In genomic region chr12:71016211-71016502, GRCm38 (mm10) we compare ENCODE assay signal across 8 mouse cellular contexts. TPM values are rescaled to one million over a fixed set of nuclear protein-coding genes. Genes with fewer than 3 reads are reported as not detected.
DNase-seq lines count a peak whose midpoint lies in the region; ATAC-seq and TF ChIP-seq lines count a peak whose summit lies in the region.

No protein-coding gene starts in this region.

- no peak for TF ChIP-seq CTCF in C2C12 (IDR thresholded peaks at IDR 0.05; ENCODE audit: control insufficient read depth, insufficient read depth, insufficient read length)

- 0% methylated on average over 32 of the region's 33 CpGs for WGBS in heart, embryonic 12.5 days
- WGBS in forebrain, embryonic 10.5 days, result under 1% methylated on average over 33 of the region's 33 CpGs
- under 1% methylated on average over 33 of the region's 33 CpGs for WGBS in liver, embryonic 13.5 days (ENCODE audit: insufficient replicate concordance)

- peaks cover 38% of the 10 kb centered on the region for H3K79me3 ChIP-seq in C2C12 (ENCODE audit: low read depth)

- no peak for ATAC-seq in heart, embryonic 12.5 days (ENCODE audit: insufficient number of reproducible peaks, low FRiP score)
- ATAC-seq in liver, embryonic 13.5 days (ENCODE audit: low read depth), result no peak

- H3K27ac ChIP-seq in heart, embryonic 12.5 days (ENCODE audit: poor library complexity, severe bottlenecking), result peak overlapping the region; percentile 97
- H3K27ac ChIP-seq in forebrain, embryonic 10.5 days, result peak overlapping the region; percentile 94
- peak overlapping the region; percentile 98 for H3K27ac ChIP-seq in liver, embryonic 13.5 days

- H3K79me2 ChIP-seq in C2C12 (ENCODE audit: control insufficient read depth, insufficient read depth), result peaks cover 57% of the 10 kb centered on the region

- H3K9ac ChIP-seq in heart, embryonic 12.5 days, result peak overlapping the region; percentile 93
- H3K9ac ChIP-seq in liver, embryonic 13.5 days, result peak overlapping the region; percentile 99

- intact Hi-C loops in heart, postnatal 36 days (cut with DNase I), result loop anchor here (2.0 kb wide), 2 partner anchors 31 to 41 kb away; partner anchors contain the start of gene Psma3

- H3K4me1 ChIP-seq in heart, embryonic 12.5 days (replicated peaks), result peaks cover 24% of the 10 kb centered on the region
- H3K4me1 ChIP-seq in forebrain, embryonic 10.5 days, result peaks cover 30% of the 10 kb centered on the region
- H3K4me1 ChIP-seq in liver, embryonic 13.5 days (replicated peaks), result peaks cover 36% of the 10 kb centered on the region

- H3K9me3 ChIP-seq in heart, embryonic 12.5 days (replicated peaks), result no peaks in the 10 kb centered on the region
- no peaks in the 10 kb centered on the region for H3K9me3 ChIP-seq in forebrain, embryonic 10.5 days
- H3K9me3 ChIP-seq in liver, embryonic 13.5 days (replicated peaks), result no peaks in the 10 kb centered on the region

- peak overlapping the region; percentile 77 for H3ac ChIP-seq in C2C12 (ENCODE audit: control insufficient read depth, insufficient read length, low read depth)

- no peaks in the 10 kb centered on the region for H3K27me3 ChIP-seq in heart, embryonic 12.5 days (replicated peaks)
- H3K27me3 ChIP-seq in C2C12 (ENCODE audit: control insufficient read depth, insufficient read depth, insufficient read length), result no peaks in the 10 kb centered on the region
- no peaks in the 10 kb centered on the region for H3K27me3 ChIP-seq in forebrain, embryonic 10.5 days (ENCODE audit: poor library complexity, severe bottlenecking)
- H3K27me3 ChIP-seq in liver, embryonic 13.5 days, result no peaks in the 10 kb centered on the region

- peaks cover 31% of the 10 kb centered on the region for H3K36me3 ChIP-seq in heart, embryonic 12.5 days
- peaks cover 53% of the 10 kb centered on the region for H3K36me3 ChIP-seq in C2C12 (ENCODE audit: control insufficient read depth, insufficient read depth)
- H3K36me3 ChIP-seq in forebrain, embryonic 10.5 days (replicated peaks), result peaks cover 40% of the 10 kb centered on the region
- H3K36me3 ChIP-seq in liver, embryonic 13.5 days, result peaks cover 32% of the 10 kb centered on the region

- no peak for DNase-seq in heart, postnatal 36 days
- no peak for DNase-seq in forebrain, embryonic 10.5 days (ENCODE audit: extremely low spot score, low spot score)
- no peak for DNase-seq in liver, embryonic 13.5 days
- DNase-seq in B cell, adult 2 months, result no peak
- no peak for DNase-seq in left cerebral cortex, adult 9 months (ENCODE audit: low spot score in 2 of 2)
- DNase-seq in cerebellum, adult 9-11 months, result no peak

- H3K4me2 ChIP-seq in heart, embryonic 12.5 days, result peak overlapping the region; percentile 86
- peak overlapping the region; percentile 87 for H3K4me2 ChIP-seq in liver, embryonic 13.5 days

- peak overlapping the region; percentile 92 for H3K4me3 ChIP-seq in heart, embryonic 12.5 days
- peak overlapping the region; percentile 83 for H3K4me3 ChIP-seq in C2C12 (ENCODE audit: insufficient read depth, poor library complexity, severe bottlenecking)
- H3K4me3 ChIP-seq in forebrain, embryonic 10.5 days, result peak overlapping the region; percentile 98
- peak overlapping the region; percentile 100 for H3K4me3 ChIP-seq in liver, embryonic 13.5 days (replicated peaks)

TF ChIP-seq in C2C12, 6 proteins besides CTCF, POLR2A, EP300 and RAD21:
- TF ChIP-seq MYOD1 (IDR thresholded peaks at IDR 0.05; ENCODE audit: control insufficient read depth, insufficient read length, low read depth) (no peak), MAX (IDR thresholded peaks at IDR 0.05) (no peak), FOSL1 (IDR thresholded peaks at IDR 0.05; ENCODE audit: insufficient read depth, low read length, poor library complexity, severe bottlenecking) (no peak), MYOG (IDR thresholded peaks at IDR 0.05; ENCODE audit: control insufficient read depth, extremely low read depth, insufficient read length) (no peak), USF1 (IDR thresholded peaks at IDR 0.05; ENCODE audit: low read depth) (no peak), CEBPB (IDR thresholded peaks at IDR 0.05; ENCODE audit: low read depth) (no peak)

RNA-seq across cellular contexts. Expression of gene Arid4a, which starts 0.4 kb away (rescaled TPM):
- polyA plus RNA-seq in heart, embryonic 12.5 days (2016; fragmentation: Nextera tagmentation; extraction: Ambion mirVana), result 24.0 and 25.3 TPM in 2 replicates
- total RNA-seq in heart, postnatal 36 days (2021), result 10 to 100 TPM; 14.3 to 17.0 TPM
- polyA plus RNA-seq in C2C12 (2012; fragmentation: generic; extraction: Trizol), result 2.0 TPM
- 22.7 and 28.3 TPM in 2 replicates for polyA plus RNA-seq in forebrain, embryonic 10.5 days (2016; fragmentation: Nextera tagmentation; extraction: Ambion mirVana)
- 24.1 and 27.4 TPM in 2 replicates for polyA plus RNA-seq in liver, embryonic 13.5 days (2015; fragmentation: Nextera tagmentation; extraction: Ambion mirVana)

RNA-seq across cellular contexts. Expression of gene Psma3, which starts 41.7 kb away (rescaled TPM):
- polyA plus RNA-seq in heart, embryonic 12.5 days (2016; fragmentation: Nextera tagmentation; extraction: Ambion mirVana), result 421 and 431 TPM in 2 replicates
- 100 to 1,000 TPM; 193 to 201 TPM for total RNA-seq in heart, postnatal 36 days (2021)
- 270 TPM for polyA plus RNA-seq in C2C12 (2012; fragmentation: generic; extraction: Trizol)
- 659 and 664 TPM in 2 replicates for polyA plus RNA-seq in forebrain, embryonic 10.5 days (2016; fragmentation: Nextera tagmentation; extraction: Ambion mirVana)
- polyA plus RNA-seq in liver, embryonic 13.5 days (2015; fragmentation: Nextera tagmentation; extraction: Ambion mirVana), result 470 and 495 TPM in 2 replicates
